Mouse (Mus musculus): ENCODE measurements at regions not wholly inside any gene's neighbourhood (a gene's known extent, or its start where the extent isn't known, plus 50 kb on each side); places are given as distances from the start of the nearest gene placed in this dataset.

- DNase-seq, result no peak
- Histone ChIP-seq H3K27me3 (replicated peaks; ENCODE audit: control insufficient read depth, insufficient read depth, low read length) (no peaks in the 10 kb centered on the region), H3K4me3 (ENCODE audit: insufficient read depth, low read depth, low read length) (no peak overlapping the region), H3K27ac (ENCODE audit: insufficient read depth, low read depth, low read length) (no peak overlapping the region), H3K4me1 (ENCODE audit: control insufficient read depth, insufficient read depth, low read length) (no peaks in the 10 kb centered on the region), H3K36me3 (ENCODE audit: control insufficient read depth, insufficient read depth, low read length) (no peaks in the 10 kb centered on the region)
- TF ChIP-seq POLR2A (IDR thresholded peaks at IDR 0.05; ENCODE audit: low read depth, low read length), result no peak
- TF ChIP-seq CTCF (conservative IDR thresholded peaks at IDR 0.05; ENCODE audit: insufficient read depth, insufficient read length, low read depth, low read length), result no peak
- 70% methylated on average over 6 of the region's 6 CpGs for WGBS
Measured at GRCm38 (mm10) chr10:44892124-44892523, 174.9 kb upstream of the Prep start.

- Histone ChIP-seq H3K36me3 (ENCODE audit: control insufficient read depth, insufficient read depth, low read length) (no peaks in the 10 kb centered on the region), H3K27ac (ENCODE audit: insufficient read depth, low read depth, low read length) (no peak overlapping the region), H3K4me1 (ENCODE audit: control insufficient read depth, insufficient read depth, low read length) (no peaks in the 10 kb centered on the region), H3K4me3 (ENCODE audit: insufficient read depth, low read depth, low read length) (no peak overlapping the region), H3K27me3 (replicated peaks; ENCODE audit: control insufficient read depth, insufficient read depth, low read length) (no peaks in the 10 kb centered on the region)
- 57% methylated on average over 14 of the region's 14 CpGs for WGBS
- TF ChIP-seq POLR2A (IDR thresholded peaks at IDR 0.05; ENCODE audit: low read depth, low read length) (no peak), CTCF (conservative IDR thresholded peaks at IDR 0.05; ENCODE audit: insufficient read depth, insufficient read length, low read depth, low read length) (no peak)
- no peak for DNase-seq
Measured at GRCm38 (mm10) chr10:44887081-44887683, 179.8 kb upstream of the Prep start.

- no peaks in the 10 kb centered on the region for H3K4me1 ChIP-seq (ENCODE audit: control insufficient read depth, insufficient read depth, low read length)
- WGBS, result 74% methylated on average over 2 of the region's 2 CpGs
- TF ChIP-seq POLR2A (IDR thresholded peaks at IDR 0.05; ENCODE audit: low read depth, low read length) (no peak), CTCF (conservative IDR thresholded peaks at IDR 0.05; ENCODE audit: insufficient read depth, insufficient read length, low read depth, low read length) (no peak)
Measured at GRCm38 (mm10) chr10:44881967-44882366, 185.0 kb upstream of the Prep start.

GRCm38 (mm10) chr10:44877076-44877663, 189.8 kb upstream of the Prep start:
- H3K27ac ChIP-seq (ENCODE audit: insufficient read depth, low read depth, low read length), result no peak overlapping the region
- H3K4me3 ChIP-seq (ENCODE audit: insufficient read depth, low read depth, low read length), result no peak overlapping the region
- no peaks in the 10 kb centered on the region for H3K36me3 ChIP-seq (ENCODE audit: control insufficient read depth, insufficient read depth, low read length)
- 92% methylated on average over 9 of the region's 9 CpGs for WGBS
- no peak for TF ChIP-seq CTCF (conservative IDR thresholded peaks at IDR 0.05; ENCODE audit: insufficient read depth, insufficient read length, low read depth, low read length)
- TF ChIP-seq POLR2A (IDR thresholded peaks at IDR 0.05; ENCODE audit: low read depth, low read length), result no peak
- DNase-seq, result no peak
- no peaks in the 10 kb centered on the region for H3K27me3 ChIP-seq (replicated peaks; ENCODE audit: control insufficient read depth, insufficient read depth, low read length)
- no peaks in the 10 kb centered on the region for H3K4me1 ChIP-seq (ENCODE audit: control insufficient read depth, insufficient read depth, low read length)

More at GRCm38 (mm10) chr10:44881967-44882366, 185.0 kb upstream of the Prep start:
- Histone ChIP-seq H3K4me3 (ENCODE audit: insufficient read depth, low read depth, low read length) (no peak overlapping the region), H3K36me3 (ENCODE audit: control insufficient read depth, insufficient read depth, low read length) (no peaks in the 10 kb centered on the region), H3K27me3 (replicated peaks; ENCODE audit: control insufficient read depth, insufficient read depth, low read length) (no peaks in the 10 kb centered on the region), H3K27ac (ENCODE audit: insufficient read depth, low read depth, low read length) (no peak overlapping the region)
- DNase-seq, result peak; percentile 33

GRCm38 (mm10) chr10:44873642-44874285, 193.2 kb upstream of the Prep start:
- no peak for DNase-seq
- no peaks in the 10 kb centered on the region for H3K4me1 ChIP-seq (ENCODE audit: control insufficient read depth, insufficient read depth, low read length)
- no peak for TF ChIP-seq CTCF (conservative IDR thresholded peaks at IDR 0.05; ENCODE audit: insufficient read depth, insufficient read length, low read depth, low read length)
- no peak for TF ChIP-seq POLR2A (IDR thresholded peaks at IDR 0.05; ENCODE audit: low read depth, low read length)
- no peak overlapping the region for H3K4me3 ChIP-seq (ENCODE audit: insufficient read depth, low read depth, low read length)
- H3K27ac ChIP-seq (ENCODE audit: insufficient read depth, low read depth, low read length), result no peak overlapping the region
- H3K27me3 ChIP-seq (replicated peaks; ENCODE audit: control insufficient read depth, insufficient read depth, low read length), result no peaks in the 10 kb centered on the region
- WGBS, result 88% methylated on average over 5 of the region's 5 CpGs
- H3K36me3 ChIP-seq (ENCODE audit: control insufficient read depth, insufficient read depth, low read length), result no peaks in the 10 kb centered on the region

- no peaks in the 10 kb centered on the region for H3K27me3 ChIP-seq (replicated peaks; ENCODE audit: control insufficient read depth, insufficient read depth, low read length)
- DNase-seq, result peak; percentile 85
- no peaks in the 10 kb centered on the region for H3K36me3 ChIP-seq (ENCODE audit: control insufficient read depth, insufficient read depth, low read length)
- TF ChIP-seq POLR2A (IDR thresholded peaks at IDR 0.05; ENCODE audit: low read depth, low read length) (no peak), CTCF (conservative IDR thresholded peaks at IDR 0.05; ENCODE audit: insufficient read depth, insufficient read length, low read depth, low read length) (no peak)
- WGBS, result 29% methylated on average over 1 of the region's 1 CpGs
- peaks cover 11% of the 10 kb centered on the region for H3K4me1 ChIP-seq (ENCODE audit: control insufficient read depth, insufficient read depth, low read length)
- no peak overlapping the region for H3K27ac ChIP-seq (ENCODE audit: insufficient read depth, low read depth, low read length)
- no peak overlapping the region for H3K4me3 ChIP-seq (ENCODE audit: insufficient read depth, low read depth, low read length)
Measured at GRCm38 (mm10) chr10:44864191-44864747, 202.7 kb upstream of the Prep start.

GRCm38 (mm10) chr10:44862360-44862674, 204.7 kb upstream of the Prep start:
- TF ChIP-seq CTCF (conservative IDR thresholded peaks at IDR 0.05; ENCODE audit: insufficient read depth, insufficient read length, low read depth, low read length) (no peak), POLR2A (IDR thresholded peaks at IDR 0.05; ENCODE audit: low read depth, low read length) (no peak)
- Histone ChIP-seq H3K27me3 (replicated peaks; ENCODE audit: control insufficient read depth, insufficient read depth, low read length) (no peaks in the 10 kb centered on the region), H3K27ac (ENCODE audit: insufficient read depth, low read depth, low read length) (peak overlapping the region; percentile 82), H3K4me3 (ENCODE audit: insufficient read depth, low read depth, low read length) (no peak overlapping the region), H3K36me3 (ENCODE audit: control insufficient read depth, insufficient read depth, low read length) (no peaks in the 10 kb centered on the region), H3K4me1 (ENCODE audit: control insufficient read depth, insufficient read depth, low read length) (peaks cover 11% of the 10 kb centered on the region)
- WGBS, result 39% methylated on average over 8 of the region's 8 CpGs
- no peak for DNase-seq

All from kidney, adult 2 months (tissue).